Mouse (Mus musculus) intestine, embryonic 14.5 days (tissue): Measurements from ENCODE around the gene Prpf18. TPM values are rescaled to one million over a fixed set of nuclear protein-coding genes. Genes with fewer than 3 reads are reported as not detected.

ENCODE experiments used
- ATAC-seq: fragments of 200-750 bp; cut with Nextera tagmentation; replicated peaks from 2 replicates; pipeline ENCODE4 v1.8.0; 2017; ENCODE audit warnings: low read depth, moderate number of reproducible peaks, moderate TSS enrichment, moderate library complexity; ENCODE audit not compliant: low FRiP score, low TSS enrichment
- DNase-seq: peaks from one replicate; pipeline ENCODE4 v3.0.0-alpha.2; 2018; ENCODE audit warnings: low spot score
- H3K27ac ChIP-seq: fragments of 300-500 bp; sonication (generic); 2 replicates; pipeline ENCODE4 v1.5.1; 2014; ENCODE audit warnings: low read depth, mild to moderate bottlenecking, control low read depth
- H3K27me3 ChIP-seq: fragments of 300-500 bp; sonication (generic); replicated peaks from 2 replicates; pipeline ENCODE4 v1.6.1; 2014; ENCODE audit warnings: low read length, control low read depth; ENCODE audit not compliant: control insufficient read depth, insufficient read depth
- H3K36me3 ChIP-seq: fragments of 300-500 bp; sonication (generic); 2 replicates; pipeline ENCODE4 v1.6.1; 2014; ENCODE audit warnings: low read length, control low read depth; ENCODE audit not compliant: control insufficient read depth, insufficient read depth
- H3K4me1 ChIP-seq: fragments of 300-500 bp; sonication (generic); replicated peaks from 2 replicates; pipeline ENCODE4 v1.6.1; 2014; ENCODE audit warnings: low read length, control low read depth, mixed read lengths; ENCODE audit not compliant: control insufficient read depth, insufficient read depth
- H3K4me2 ChIP-seq: fragments of 300-500 bp; sonication (generic); 2 replicates; pipeline ENCODE4 v1.6.1; 2014; ENCODE audit warnings: low read length
- H3K4me3 ChIP-seq: fragments of 300-500 bp; sonication (generic); 2 replicates; pipeline ENCODE4 v1.5.1; 2014; ENCODE audit warnings: low read depth, low read length, control low read depth, mixed read lengths
- H3K9ac ChIP-seq: fragments of 300-500 bp; sonication (generic); 2 replicates; pipeline ENCODE4 v1.6.1; 2014; ENCODE audit warnings: mild to moderate bottlenecking, low read length
- H3K9me3 ChIP-seq: fragments of 300-500 bp; sonication (generic); 2 replicates; pipeline ENCODE4 v1.6.1; 2016; ENCODE audit warnings: low read length, control low read depth; ENCODE audit not compliant: control insufficient read depth
- WGBS: fragments of 180-500 bp; shearing (Covaris S2); extraction: QIAGEN DNeasy Blood & Tissue Kit; methylation state at CpG from one replicate; pipeline ENCODE4 v1.1.7; 2014; 5-methylcytosine and 5-hydroxymethylcytosine counted together
- polyA plus RNA-seq: library from polyadenylated mRNA; unstranded; fragments of >200 nt; fragmentation: Nextera tagmentation; extraction: Ambion mirVana; gene quantifications from 2 replicates; pipeline ENCODE4 v1.2.1, GENCODE M21; 2014

The Prpf18 gene
- 26.7 and 31.1 TPM in 2 replicates for polyA plus RNA-seq

- WGBS = 1% methylated on average over 40 of the region's 40 CpGs
- ATAC-seq (peak; percentile 87), DNase-seq (peak; percentile 97)
- H3K4me1 ChIP-seq = peaks cover 4% of the 10 kb centered on the region
- H3K9me3 ChIP-seq = no peaks in the 10 kb centered on the region
- peaks cover 8% of the 10 kb centered on the region; the same call in 1 of the 2 replicates for H3K36me3 ChIP-seq
- H3K4me2 ChIP-seq = peak within 1 kb of the TSS; percentile 88
- no peaks in the 10 kb centered on the region for H3K27me3 ChIP-seq
- peak within 1 kb of the TSS; percentile 69 for H3K27ac ChIP-seq
- H3K9ac ChIP-seq = peak within 1 kb of the TSS; percentile 90
- peak within 1 kb of the TSS; percentile 96 for H3K4me3 ChIP-seq
Measured at GRCm38 (mm10) chr2:4651500-4652285, at the start of gene Prpf18. Prpf18 (minus strand) TSS chr2:4652113.

GRCm38 (mm10) chr2:4679886-4680285 lies 28.0 kb upstream of the Prpf18 start:
- Histone ChIP-seq H3K9me3 (no peaks in the 10 kb centered on the region), H3K9ac (no peak overlapping the region), H3K4me2 (no peak overlapping the region), H3K27me3 (no peaks in the 10 kb centered on the region), H3K4me1 (no peaks in the 10 kb centered on the region), H3K27ac (no peak overlapping the region), H3K36me3 (no peaks in the 10 kb centered on the region), H3K4me3 (no peak overlapping the region)
- 83% methylated on average over 3 of the region's 3 CpGs for WGBS
- DNase-seq (no peak), ATAC-seq (no peak)

GRCm38 (mm10) chr2:4671636-4672035 lies 19.7 kb upstream of the Prpf18 start:
- WGBS = 83% methylated on average over 8 of the region's 8 CpGs
- no peaks in the 10 kb centered on the region for H3K36me3 ChIP-seq
- no peaks in the 10 kb centered on the region for H3K27me3 ChIP-seq
- H3K4me3 ChIP-seq = no peak overlapping the region
- H3K9me3 ChIP-seq = no peaks in the 10 kb centered on the region
- ATAC-seq (no peak), DNase-seq (no peak)
- H3K9ac ChIP-seq = no peak overlapping the region
- no peak overlapping the region for H3K4me2 ChIP-seq
- no peaks in the 10 kb centered on the region for H3K4me1 ChIP-seq
- H3K27ac ChIP-seq = no peak overlapping the region

GRCm38 (mm10) chr2:4669701-4670100 lies 17.8 kb upstream of the Prpf18 start:
- ATAC-seq (no peak), DNase-seq (no peak)
- no peaks in the 10 kb centered on the region for H3K4me1 ChIP-seq
- no peak overlapping the region for H3K9ac ChIP-seq
- H3K4me3 ChIP-seq = no peak overlapping the region
- WGBS = 91% methylated on average over 8 of the region's 8 CpGs
- no peaks in the 10 kb centered on the region for H3K27me3 ChIP-seq
- no peaks in the 10 kb centered on the region for H3K9me3 ChIP-seq
- no peak overlapping the region for H3K27ac ChIP-seq
- no peaks in the 10 kb centered on the region for H3K36me3 ChIP-seq
- H3K4me2 ChIP-seq = no peak overlapping the region

- no peaks in the 10 kb centered on the region for H3K9me3 ChIP-seq
- DNase-seq (no peak), ATAC-seq (no peak)
- no peak overlapping the region for H3K27ac ChIP-seq
- no peak overlapping the region for H3K9ac ChIP-seq
- H3K4me2 ChIP-seq = no peak overlapping the region
- no peaks in the 10 kb centered on the region for H3K27me3 ChIP-seq
- H3K4me3 ChIP-seq = no peak overlapping the region
- H3K36me3 ChIP-seq = no peaks in the 10 kb centered on the region
- WGBS = 75% methylated on average over 2 of the region's 2 CpGs
- H3K4me1 ChIP-seq = no peaks in the 10 kb centered on the region
Measured at GRCm38 (mm10) chr2:4668626-4669025, 16.7 kb upstream of the Prpf18 start.

- no peaks in the 10 kb centered on the region for H3K36me3 ChIP-seq
- ATAC-seq (no peak), DNase-seq (no peak)
- no peaks in the 10 kb centered on the region for H3K4me1 ChIP-seq
- H3K9me3 ChIP-seq = no peaks in the 10 kb centered on the region
- H3K27ac ChIP-seq = no peak overlapping the region
- H3K27me3 ChIP-seq = no peaks in the 10 kb centered on the region
- WGBS = 69% methylated on average over 2 of the region's 2 CpGs
- no peak overlapping the region for H3K4me3 ChIP-seq
- no peak overlapping the region for H3K9ac ChIP-seq
- H3K4me2 ChIP-seq = no peak overlapping the region
Measured at GRCm38 (mm10) chr2:4660677-4661076, 8.8 kb upstream of the Prpf18 start.

GRCm38 (mm10) chr2:4649646-4650045 lies 2.3 kb downstream of the Prpf18 start:
- no peaks in the 10 kb centered on the region for H3K9me3 ChIP-seq
- WGBS = 100% methylated on average over 2 of the region's 2 CpGs
- H3K36me3 ChIP-seq = peaks cover 23% of the 10 kb centered on the region
- ATAC-seq (no peak), DNase-seq (no peak)
- H3K4me2 ChIP-seq = no peak overlapping the region
- H3K27ac ChIP-seq = no peak overlapping the region
- no peaks in the 10 kb centered on the region for H3K27me3 ChIP-seq
- H3K4me1 ChIP-seq = peaks cover 4% of the 10 kb centered on the region
- no peak overlapping the region for H3K4me3 ChIP-seq
- H3K9ac ChIP-seq = no peak overlapping the region

GRCm38 (mm10) chr2:4648094-4648493 lies 3.8 kb downstream of the Prpf18 start:
- Histone ChIP-seq H3K9ac (no peak overlapping the region), H3K4me2 (no peak overlapping the region), H3K36me3 (peaks cover 37% of the 10 kb centered on the region), H3K9me3 (no peaks in the 10 kb centered on the region), H3K4me1 (peaks cover 4% of the 10 kb centered on the region), H3K4me3 (no peak overlapping the region), H3K27me3 (no peaks in the 10 kb centered on the region), H3K27ac (no peak overlapping the region)
- DNase-seq = no peak
- WGBS = 90% methylated on average over 4 of the region's 4 CpGs
- ATAC-seq = no peak

GRCm38 (mm10) chr2:4645066-4645465 lies 6.8 kb downstream of the Prpf18 start:
- Histone ChIP-seq H3K4me1 (no peaks in the 10 kb centered on the region), H3K9ac (no peak overlapping the region), H3K27ac (no peak overlapping the region), H3K27me3 (no peaks in the 10 kb centered on the region), H3K4me2 (no peak overlapping the region), H3K9me3 (no peaks in the 10 kb centered on the region), H3K36me3 (peaks cover 58% of the 10 kb centered on the region), H3K4me3 (no peak overlapping the region)
- ATAC-seq = no peak
- 78% methylated on average over 4 of the region's 4 CpGs for WGBS
- DNase-seq = no peak
